Mouse (Mus musculus): ENCODE measurements at regions not wholly inside any gene's neighbourhood (a gene's known extent, or its start where the extent isn't known, plus 50 kb on each side); places are given as distances from the start of the nearest gene placed in this dataset.

- Histone ChIP-seq H3K36me3 (no peaks in the 10 kb centered on the region), H3K4me2 (replicated peaks) (no peak overlapping the region), H3K27me3 (replicated peaks) (no peaks in the 10 kb centered on the region), H3K9me3 (no peaks in the 10 kb centered on the region), H3K4me3 (no peak overlapping the region), H3K9ac (no peak overlapping the region), H3K27ac (no peak overlapping the region), H3K4me1 (no peaks in the 10 kb centered on the region)
- 92% methylated on average over 5 of the region's 5 CpGs for WGBS
- ATAC-seq (ENCODE audit: low FRiP score, low read depth), result no peak
Observed at GRCm38 (mm10) chr15:90131777-90132176, 92.3 kb upstream of the Alg10b start.

- no peak overlapping the region for H3K9ac ChIP-seq
- no peaks in the 10 kb centered on the region for H3K36me3 ChIP-seq
- H3K4me1 ChIP-seq, result no peaks in the 10 kb centered on the region
- no peaks in the 10 kb centered on the region for H3K27me3 ChIP-seq (replicated peaks)
- no peaks in the 10 kb centered on the region for H3K9me3 ChIP-seq
- H3K27ac ChIP-seq, result no peak overlapping the region
- WGBS, result 54% methylated on average over 5 of the region's 5 CpGs
- no peak overlapping the region for H3K4me2 ChIP-seq (replicated peaks)
- no peak overlapping the region for H3K4me3 ChIP-seq
- no peak for ATAC-seq (ENCODE audit: low FRiP score, low read depth)
Observed at GRCm38 (mm10) chr15:90140966-90141365, 83.1 kb upstream of the Alg10b start.

- Histone ChIP-seq H3K4me2 (replicated peaks) (no peak overlapping the region), H3K36me3 (no peaks in the 10 kb centered on the region), H3K4me3 (no peak overlapping the region), H3K9me3 (no peaks in the 10 kb centered on the region), H3K4me1 (no peaks in the 10 kb centered on the region), H3K27ac (no peak overlapping the region), H3K27me3 (replicated peaks) (no peaks in the 10 kb centered on the region), H3K9ac (no peak overlapping the region)
- ATAC-seq (ENCODE audit: low FRiP score, low read depth), result no peak
Observed at GRCm38 (mm10) chr15:90148663-90149062, 75.4 kb upstream of the Alg10b start.

GRCm38 (mm10) chr15:90153821-90154560 lies 70.1 kb upstream of the Alg10b start:
- peak; percentile 92 for ATAC-seq (ENCODE audit: low FRiP score, low read depth)
- H3K27ac ChIP-seq, result no peak overlapping the region
- no peaks in the 10 kb centered on the region for H3K4me1 ChIP-seq
- H3K4me3 ChIP-seq, result no peak overlapping the region
- no peaks in the 10 kb centered on the region for H3K36me3 ChIP-seq
- H3K4me2 ChIP-seq (replicated peaks), result no peak overlapping the region
- H3K27me3 ChIP-seq (replicated peaks), result no peaks in the 10 kb centered on the region
- 27% methylated on average over 10 of the region's 10 CpGs for WGBS
- 0 out of 2 replicates have a peak, but pooled peaks cover 4% of the 10 kb centered on the region for H3K9me3 ChIP-seq
- no peak overlapping the region for H3K9ac ChIP-seq
